Mouse (Mus musculus) brain, embryonic 14.5 days (tissue): ENCODE data around the gene Psenen.

Source experiments
- CTCF ChIP-seq: fragments of 200-500 bp; IDR thresholded peaks from 2 replicates; pipeline ENCODE4 v1.5.1; 2012; ENCODE audit warnings: inconsistent platforms, mild to moderate bottlenecking, moderate library complexity, borderline replicate concordance; ENCODE audit not compliant: insufficient read depth, insufficient read length; ENCODE audit errors: extremely low read depth
- POLR2A ChIP-seq: fragments of 200-500 bp; IDR thresholded peaks from 2 replicates; pipeline ENCODE4 v1.6.1; 2012; ENCODE audit warnings: mild to moderate bottlenecking, inconsistent platforms, borderline replicate concordance; ENCODE audit not compliant: poor library complexity, insufficient read depth, insufficient read length, severe bottlenecking; ENCODE audit errors: extremely low read depth

DNA sequence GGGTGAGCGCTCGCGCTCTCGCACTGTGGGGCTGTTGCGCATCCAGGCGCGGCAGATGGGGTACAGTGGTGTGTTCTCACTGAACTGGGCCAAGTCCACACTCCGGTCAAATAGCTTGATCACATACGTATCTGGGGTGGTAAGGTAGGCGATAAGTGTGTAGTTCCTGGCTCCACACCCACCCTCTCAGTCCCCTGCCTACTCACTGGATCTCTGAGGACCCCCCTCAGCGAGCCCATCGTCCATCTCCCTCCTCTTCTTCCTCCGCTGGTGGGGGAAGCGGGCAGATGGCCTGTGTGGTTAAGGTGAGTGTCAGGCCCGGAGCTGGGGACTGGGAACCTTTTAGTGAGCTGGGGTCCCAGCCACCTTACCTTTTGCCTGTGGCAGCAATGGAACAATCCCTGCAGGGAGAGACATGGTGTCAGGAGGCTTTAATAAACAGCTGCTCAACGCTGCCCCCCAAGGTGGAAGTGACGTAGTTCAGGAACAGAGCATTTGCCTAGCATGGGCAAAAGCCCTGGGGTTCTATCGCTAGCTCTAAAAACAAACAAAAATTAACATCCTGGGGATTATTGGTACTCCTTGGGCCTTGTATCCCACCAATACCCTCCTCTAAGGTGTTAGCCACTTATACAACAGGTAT, 6.4 kb downstream of the Psenen start:
- TF ChIP-seq POLR2A: no peak
- peak; percentile 35; the same call in 1 of the 2 replicates for TF ChIP-seq CTCF
